Mouse (Mus musculus): ENCODE measurements around the gene Arhgap9.
"Not testable (repeated sequence)": the region's sequence is repeated elsewhere in the genome, so short reads cannot be mapped to it uniquely, and the experiment has no call there.

Gene Arhgap9

GRCm38 (mm10) chr10:127291881-127292638 is 29.7 kb upstream of the Arhgap9 start:
- no peak for DNase-seq (ENCODE audit: extremely low read depth, insufficient read length, low spot score)

- DNase-seq (ENCODE audit: extremely low read depth, insufficient read length, low spot score), result no peak
Measured at GRCm38 (mm10) chr10:127292987-127293538, 28.7 kb upstream of the Arhgap9 start.

- no peak for DNase-seq (ENCODE audit: extremely low read depth, insufficient read length, low spot score)
Measured at GRCm38 (mm10) chr10:127293590-127294113, 28.1 kb upstream of the Arhgap9 start.

GRCm38 (mm10) chr10:127294895-127295510 is 26.8 kb upstream of the Arhgap9 start:
- DNase-seq (ENCODE audit: extremely low read depth, insufficient read length, low spot score), result no peak

- no peak for DNase-seq (ENCODE audit: extremely low read depth, insufficient read length, low spot score)
Measured at GRCm38 (mm10) chr10:127295986-127296794, 25.6 kb upstream of the Arhgap9 start.

GRCm38 (mm10) chr10:127297015-127297871 is 24.5 kb upstream of the Arhgap9 start:
- no peak for DNase-seq (ENCODE audit: extremely low read depth, insufficient read length, low spot score)

- no peak for DNase-seq (ENCODE audit: extremely low read depth, insufficient read length, low spot score)
Measured at GRCm38 (mm10) chr10:127300361-127300760, 21.4 kb upstream of the Arhgap9 start.

- DNase-seq (ENCODE audit: extremely low read depth, insufficient read length, low spot score), result no peak
Measured at GRCm38 (mm10) chr10:127303136-127303535, 18.6 kb upstream of the Arhgap9 start.

GRCm38 (mm10) chr10:127309167-127309566 is 12.6 kb upstream of the Arhgap9 start:
- not testable (repeated sequence) for DNase-seq (ENCODE audit: extremely low read depth, insufficient read length, low spot score)

- no peak for DNase-seq (ENCODE audit: extremely low read depth, insufficient read length, low spot score)
Measured at GRCm38 (mm10) chr10:127310523-127311475, 11.0 kb upstream of the Arhgap9 start.

- peak; percentile 92 for DNase-seq (ENCODE audit: extremely low read depth, insufficient read length, low spot score)
Measured at GRCm38 (mm10) chr10:127311476-127312355, 10.0 kb upstream of the Arhgap9 start, which contains the start of gene Mars. Gene Mars (minus strand): TSS chr10:127311786.

GRCm38 (mm10) chr10:127312356-127312676 is 9.4 kb upstream of the Arhgap9 start:
- peak; percentile 58 for DNase-seq (ENCODE audit: extremely low read depth, insufficient read length, low spot score)

GRCm38 (mm10) chr10:127312858-127313257 is 8.9 kb upstream of the Arhgap9 start:
- no peak for DNase-seq (ENCODE audit: extremely low read depth, insufficient read length, low spot score)

- not testable (repeated sequence) for DNase-seq (ENCODE audit: extremely low read depth, insufficient read length, low spot score)
Measured at GRCm38 (mm10) chr10:127313516-127313915, 8.2 kb upstream of the Arhgap9 start.

GRCm38 (mm10) chr10:127314950-127315349 is 6.8 kb upstream of the Arhgap9 start:
- DNase-seq (ENCODE audit: extremely low read depth, insufficient read length, low spot score), result not testable (repeated sequence)

GRCm38 (mm10) chr10:127317277-127317676 is 4.5 kb upstream of the Arhgap9 start:
- DNase-seq (ENCODE audit: extremely low read depth, insufficient read length, low spot score), result no peak

- DNase-seq (ENCODE audit: extremely low read depth, insufficient read length, low spot score), result no peak
Measured at GRCm38 (mm10) chr10:127318009-127318408, 3.8 kb upstream of the Arhgap9 start.

GRCm38 (mm10) chr10:127319969-127320368 is 1.8 kb upstream of the Arhgap9 start:
- no peak for DNase-seq (ENCODE audit: extremely low read depth, insufficient read length, low spot score)

Measured in 3134 (cell line).